Mouse (Mus musculus): ENCODE results near the gene H2-DMa. TPM values are rescaled to one million over a fixed set of nuclear protein-coding genes. Genes with fewer than 3 reads are reported as not detected.
A peak's percentile ranks its signal among the peaks of the same experiment; 100 is the strongest.

Gene H2-DMa
- polyA plus RNA-seq, 1 experiment: 10.5 TPM

DNA sequence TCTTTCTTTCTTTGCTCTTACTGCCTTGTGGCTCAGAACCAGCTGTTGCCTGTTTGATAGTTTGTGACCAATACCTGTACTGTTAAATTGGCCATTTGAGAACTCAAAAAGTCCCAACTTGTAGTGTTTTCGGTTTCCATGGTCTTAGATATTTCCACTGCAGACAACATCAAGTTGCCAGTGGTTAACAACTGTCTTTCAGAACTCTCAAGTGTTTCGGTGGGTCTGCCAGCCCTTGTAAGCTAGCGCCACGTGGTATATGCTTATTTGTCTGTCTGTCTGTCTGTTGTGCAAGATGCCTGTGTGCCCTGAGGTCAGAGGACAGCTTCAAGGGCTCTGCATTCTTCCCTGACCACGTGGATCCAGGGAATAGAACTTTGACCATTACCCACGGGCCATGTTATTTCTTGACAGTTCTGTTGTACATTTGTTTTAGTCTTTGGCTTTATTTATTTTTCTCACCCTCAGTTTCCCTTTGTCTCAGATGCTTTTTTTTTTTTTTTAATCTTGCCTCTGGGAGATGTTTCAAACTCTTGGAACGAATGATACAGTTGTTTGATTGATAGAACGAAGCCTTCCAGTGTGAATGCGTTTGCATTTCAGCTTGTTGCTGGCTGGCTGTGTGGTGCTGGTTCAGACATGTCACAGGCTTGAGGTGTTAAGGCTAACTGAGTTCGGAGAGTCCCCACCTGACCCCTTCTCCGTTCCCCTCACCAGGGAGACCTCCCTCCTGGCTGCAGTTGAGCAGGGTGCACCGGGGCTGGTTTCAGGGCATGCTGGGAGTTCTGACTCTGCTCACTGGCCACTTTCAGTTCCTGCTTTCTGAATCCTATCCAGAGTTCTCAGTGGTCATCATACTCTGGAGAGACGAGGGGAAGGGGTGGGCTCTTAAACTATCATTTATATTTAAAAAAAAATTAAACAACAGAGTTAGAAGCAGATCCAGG, 60.8 kb downstream of the H2-DMa start:
- H3K27ac ChIP-seq (replicated peaks; ENCODE audit: low read depth, low read length): no peak overlapping the region
- no peaks in the 10 kb centered on the region for H3K4me1 ChIP-seq (ENCODE audit: control insufficient read depth, insufficient read depth, insufficient read length, low read length)
- no peak overlapping the region for H3K4me3 ChIP-seq (ENCODE audit: insufficient read depth, low read depth, low read length)

DNA sequence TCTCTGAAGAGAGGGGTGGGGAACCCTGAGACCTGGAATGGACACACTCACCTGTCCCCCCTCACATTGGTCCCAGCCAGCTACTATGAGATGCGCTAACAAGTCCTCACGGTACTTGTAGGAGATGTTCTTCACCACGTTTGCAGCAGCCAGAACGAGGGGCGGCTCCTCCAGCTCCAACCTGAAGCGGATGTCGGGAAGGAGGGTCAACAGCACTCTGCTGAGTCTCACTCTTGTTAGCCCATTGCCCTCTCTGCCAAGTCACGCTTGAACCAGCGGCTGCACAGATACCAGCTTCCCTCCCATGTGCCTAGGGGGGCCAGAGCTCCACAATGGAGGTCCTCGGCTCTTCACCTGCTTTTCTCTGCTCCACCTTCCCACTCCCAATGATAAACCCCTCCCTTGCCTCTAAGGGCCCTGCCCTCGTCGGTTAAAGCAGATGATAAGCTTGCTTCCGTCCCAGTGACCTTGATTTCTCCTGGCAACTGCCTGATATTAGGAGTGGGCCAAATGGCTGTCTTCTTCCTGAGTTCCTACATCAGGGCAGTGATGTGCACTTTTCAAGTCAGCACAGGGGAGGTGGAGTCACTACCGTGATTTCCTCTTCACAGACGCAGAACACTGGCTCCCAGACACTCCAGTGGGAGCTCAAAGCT, 64.4 kb downstream of the H2-DMa start:
- Histone ChIP-seq H3K4me1 (ENCODE audit: control insufficient read depth, insufficient read depth, insufficient read length, low read length) (no peaks in the 10 kb centered on the region), H3K27ac (replicated peaks; ENCODE audit: low read depth, low read length) (no peak overlapping the region), H3K4me3 (ENCODE audit: insufficient read depth, low read depth, low read length) (no peak overlapping the region)

DNA sequence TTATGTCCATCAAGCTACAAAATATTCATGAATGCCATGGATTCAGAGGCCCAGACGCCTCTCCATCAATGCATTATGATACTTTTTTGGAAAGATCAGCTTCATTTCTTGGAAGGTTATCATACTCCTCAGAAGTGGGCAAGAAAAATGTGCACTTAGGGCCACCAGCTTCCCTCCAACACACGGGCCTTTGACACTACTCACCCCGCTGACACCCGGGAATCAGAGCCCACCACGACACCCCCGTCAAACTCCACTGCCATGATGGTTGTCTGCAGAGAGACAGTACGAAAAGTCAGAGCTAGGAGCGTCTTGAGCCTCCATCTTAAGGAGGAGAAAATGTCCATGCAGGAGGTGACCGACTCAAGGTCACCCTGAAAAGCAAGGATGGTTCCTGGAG, 66.2 kb downstream of the H2-DMa start:
- H3K4me3 ChIP-seq (ENCODE audit: insufficient read depth, low read depth, low read length): peak overlapping the region; percentile 78; the same call in 1 of the 2 replicates
- H3K4me1 ChIP-seq (ENCODE audit: control insufficient read depth, insufficient read depth, insufficient read length, low read length): peaks cover 5% of the 10 kb centered on the region; the same call in 1 of the 2 replicates
- no peak overlapping the region for H3K27ac ChIP-seq (replicated peaks; ENCODE audit: low read depth, low read length)

DNA sequence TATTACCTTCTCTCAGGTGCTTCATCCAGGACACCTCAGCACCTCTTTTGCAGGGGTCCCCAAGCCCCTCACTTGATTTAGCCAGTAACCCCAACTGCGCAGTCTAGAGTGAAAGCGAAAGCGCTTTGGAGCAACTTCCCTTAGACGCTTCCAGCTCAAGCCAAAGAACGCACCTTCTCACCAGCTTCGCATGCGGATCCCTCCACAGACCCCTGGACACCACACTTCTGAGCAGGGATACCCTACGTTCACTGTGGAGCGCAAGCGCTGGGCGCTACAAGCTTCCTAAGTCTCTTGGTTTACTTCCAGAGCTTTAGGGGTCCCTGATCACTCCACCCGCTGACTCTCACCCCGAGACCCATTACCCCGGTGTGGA, 67.5 kb downstream of the H2-DMa start:
- H3K4me1 ChIP-seq (ENCODE audit: control insufficient read depth, insufficient read depth, insufficient read length, low read length): peaks cover 5% of the 10 kb centered on the region; the same call in 1 of the 2 replicates
- peak overlapping the region; percentile 70 for H3K27ac ChIP-seq (replicated peaks; ENCODE audit: low read depth, low read length)
- H3K4me3 ChIP-seq (ENCODE audit: insufficient read depth, low read depth, low read length): peak overlapping the region; percentile 78

DNA sequence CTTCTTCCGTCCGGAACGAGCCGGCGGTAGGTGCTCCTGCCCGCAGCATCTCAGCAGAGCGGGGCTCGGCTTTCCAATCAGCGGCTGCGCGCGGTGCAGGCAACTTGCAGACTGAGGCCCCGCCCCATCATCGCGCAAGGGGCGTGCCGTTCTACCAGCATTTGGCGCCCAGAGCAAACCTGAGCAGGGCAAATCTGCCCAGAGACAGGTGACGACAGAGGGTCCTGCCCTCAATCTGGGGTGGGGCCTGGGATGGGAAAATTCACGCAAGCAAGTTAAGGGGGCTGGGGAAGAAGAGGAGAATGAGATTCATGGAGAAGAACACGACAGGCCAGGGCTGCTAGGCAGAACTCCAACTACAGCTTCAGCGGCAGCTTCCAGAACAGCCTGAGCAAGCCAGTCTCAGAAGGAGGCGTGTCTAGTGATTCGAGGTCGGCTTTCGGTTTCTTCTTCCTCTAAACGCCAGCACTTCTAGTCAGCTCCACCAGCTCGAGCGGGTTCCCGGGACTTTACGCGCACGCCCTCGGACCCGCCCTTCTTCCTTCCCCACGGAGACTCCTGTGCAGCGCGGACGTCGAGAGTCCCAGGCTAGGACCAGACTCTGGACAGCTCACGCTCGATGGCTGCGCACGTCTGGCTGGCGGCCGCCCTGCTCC, 68.0 kb downstream of the H2-DMa start, which contains the start of the genes Tap1 and Psmb9:
Gene Tap1, plus strand, starts transcription at position 293 of the 656 bp plus-strand sequence.
Gene Psmb9, minus strand, starts transcription at position 504 of the 656 bp plus-strand sequence.
- Histone ChIP-seq H3K27ac (replicated peaks; ENCODE audit: low read depth, low read length) (peak within 1 kb of the TSS; percentile 90), H3K4me3 (ENCODE audit: insufficient read depth, low read depth, low read length) (peak within 1 kb of the TSS; percentile 78), H3K4me1 (ENCODE audit: control insufficient read depth, insufficient read depth, insufficient read length, low read length) (peaks cover 5% of the 10 kb centered on the region; the same call in 1 of the 2 replicates)

DNA sequence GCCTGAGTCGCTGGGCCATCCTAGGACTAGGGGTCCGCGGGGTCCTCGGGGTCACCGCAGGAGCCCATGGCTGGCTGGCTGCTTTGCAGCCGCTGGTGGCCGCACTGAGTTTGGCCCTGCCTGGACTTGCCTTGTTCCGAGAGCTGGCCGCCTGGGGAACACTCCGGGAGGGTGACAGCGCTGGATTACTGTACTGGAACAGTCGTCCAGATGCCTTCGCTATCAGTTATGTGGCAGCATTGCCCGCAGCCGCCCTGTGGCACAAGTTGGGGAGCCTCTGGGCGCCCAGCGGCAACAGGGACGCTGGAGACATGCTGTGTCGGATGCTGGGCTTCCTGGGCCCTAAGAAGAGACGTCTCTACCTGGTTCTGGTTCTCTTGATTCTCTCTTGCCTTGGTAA, 68.7 kb downstream of the H2-DMa start:
- Histone ChIP-seq H3K27ac (replicated peaks; ENCODE audit: low read depth, low read length) (peak overlapping the region; percentile 90), H3K4me3 (ENCODE audit: insufficient read depth, low read depth, low read length) (peak overlapping the region; percentile 78), H3K4me1 (ENCODE audit: control insufficient read depth, insufficient read depth, insufficient read length, low read length) (peaks cover 5% of the 10 kb centered on the region; the same call in 1 of the 2 replicates)

Other genes with a start within 250 kb of the H2-DMa start
- not detected in 2 replicates for gene Gm7029, start 245.7 kb upstream of the H2-DMa start, polyA plus RNA-seq (2012; ENCODE audit: insufficient read depth, insufficient read length, missing spikeins)
- not detected in 2 replicates for gene Kifc1, start 228.9 kb upstream of the H2-DMa start, polyA plus RNA-seq (2012; ENCODE audit: insufficient read depth, insufficient read length, missing spikeins)
- not detected in 2 replicates for gene Platr17, start 214.4 kb upstream of the H2-DMa start, polyA plus RNA-seq (2012; ENCODE audit: insufficient read depth, insufficient read length, missing spikeins)
- 13.6 and 26.9 TPM in 2 replicates for gene Daxx, start 210.1 kb upstream of the H2-DMa start, polyA plus RNA-seq (2012; ENCODE audit: insufficient read depth, insufficient read length, missing spikeins)
- gene Tapbp, start 203.6 kb upstream of the H2-DMa start, polyA plus RNA-seq (2012; ENCODE audit: insufficient read depth, insufficient read length, missing spikeins): 75.7 and 99.3 TPM in 2 replicates
- 9.5 and 11.1 TPM in 2 replicates for gene Zbtb22, start 203.6 kb upstream of the H2-DMa start, polyA plus RNA-seq (2012; ENCODE audit: insufficient read depth, insufficient read length, missing spikeins)
- gene Rgl2, start 190.0 kb upstream of the H2-DMa start, polyA plus RNA-seq (2012; ENCODE audit: insufficient read depth, insufficient read length, missing spikeins): 16.4 and 20.2 TPM in 2 replicates
- gene Pfdn6, start 179.2 kb upstream of the H2-DMa start, polyA plus RNA-seq (2012; ENCODE audit: insufficient read depth, insufficient read length, missing spikeins): 83.2 and 131 TPM in 2 replicates
- gene Wdr46, start 178.9 kb upstream of the H2-DMa start, polyA plus RNA-seq (2012; ENCODE audit: insufficient read depth, insufficient read length, missing spikeins): 6.6 and 10.1 TPM in 2 replicates
- gene B3galt4, start 168.1 kb upstream of the H2-DMa start, polyA plus RNA-seq (2012; ENCODE audit: insufficient read depth, insufficient read length, missing spikeins): 2.2 and 2.4 TPM in 2 replicates
- gene Vps52, start 163.7 kb upstream of the H2-DMa start, polyA plus RNA-seq (2012; ENCODE audit: insufficient read depth, insufficient read length, missing spikeins): 23.9 and 29.3 TPM in 2 replicates
- 635 and 763 TPM in 2 replicates for gene Rps18, start 163.5 kb upstream of the H2-DMa start, polyA plus RNA-seq (2012; ENCODE audit: insufficient read depth, insufficient read length, missing spikeins)
- 394 and 673 TPM in 2 replicates for gene H2-K1, start 119.2 kb upstream of the H2-DMa start, polyA plus RNA-seq (2012; ENCODE audit: insufficient read depth, insufficient read length, missing spikeins)
- 10.2 and 10.3 TPM in 2 replicates for gene Ring1, start 94.9 kb upstream of the H2-DMa start, polyA plus RNA-seq (2012; ENCODE audit: insufficient read depth, insufficient read length, missing spikeins)
- 214 and 236 TPM in 2 replicates for gene H2-Ke6, start 91.5 kb upstream of the H2-DMa start, polyA plus RNA-seq (2012; ENCODE audit: insufficient read depth, insufficient read length, missing spikeins)
- gene Slc39a7, start 87.9 kb upstream of the H2-DMa start, polyA plus RNA-seq (2012; ENCODE audit: insufficient read depth, insufficient read length, missing spikeins): 40.0 and 44.7 TPM in 2 replicates
- 23.6 and 38.7 TPM in 2 replicates for gene Rxrb, start 87.7 kb upstream of the H2-DMa start, polyA plus RNA-seq (2012; ENCODE audit: insufficient read depth, insufficient read length, missing spikeins)
- gene Col11a2, start 80.1 kb upstream of the H2-DMa start, polyA plus RNA-seq (2012; ENCODE audit: insufficient read depth, insufficient read length, missing spikeins): 0.38 and 1.0 TPM in 2 replicates
- not detected in 2 replicates for gene H2-Oa, start 27.2 kb upstream of the H2-DMa start, polyA plus RNA-seq (2012; ENCODE audit: insufficient read depth, insufficient read length, missing spikeins)
- 82.7 and 86.3 TPM in 2 replicates for gene Brd2, start 3.1 kb downstream of the H2-DMa start, polyA plus RNA-seq (2012; ENCODE audit: insufficient read depth, insufficient read length, missing spikeins)
- gene H2-DMb2, start 23.8 kb downstream of the H2-DMa start, polyA plus RNA-seq (2012; ENCODE audit: insufficient read depth, insufficient read length, missing spikeins): not detected in 2 replicates
- 11.1 and 14.7 TPM in 2 replicates for gene H2-DMb1, start 33.5 kb downstream of the H2-DMa start, polyA plus RNA-seq (2012; ENCODE audit: insufficient read depth, insufficient read length, missing spikeins)
- gene Tap1, start 68.0 kb downstream of the H2-DMa start, polyA plus RNA-seq (2012; ENCODE audit: insufficient read depth, insufficient read length, missing spikeins): 5.5 and 6.9 TPM in 2 replicates
- gene Psmb9, start 68.2 kb downstream of the H2-DMa start, polyA plus RNA-seq (2012; ENCODE audit: insufficient read depth, insufficient read length, missing spikeins): 17.4 and 34.6 TPM in 2 replicates
- 20.2 and 21.9 TPM in 2 replicates for gene Psmb8, start 78.2 kb downstream of the H2-DMa start, polyA plus RNA-seq (2012; ENCODE audit: insufficient read depth, insufficient read length, missing spikeins)
- gene Tap2, start 84.0 kb downstream of the H2-DMa start, polyA plus RNA-seq (2012; ENCODE audit: insufficient read depth, insufficient read length, missing spikeins): 23.5 and 27.7 TPM in 2 replicates
- gene H2-Ob, start 119.4 kb downstream of the H2-DMa start, polyA plus RNA-seq (2012; ENCODE audit: insufficient read depth, insufficient read length, missing spikeins): 0.55 and 2.1 TPM in 2 replicates
- 71.7 and 90.6 TPM in 2 replicates for gene H2-Ab1, start 138.1 kb downstream of the H2-DMa start, polyA plus RNA-seq (2012; ENCODE audit: insufficient read depth, insufficient read length, missing spikeins)
- 181 and 183 TPM in 2 replicates for gene H2-Aa, start 168.3 kb downstream of the H2-DMa start, polyA plus RNA-seq (2012; ENCODE audit: insufficient read depth, insufficient read length, missing spikeins)
- gene H2-Eb1, start 186.3 kb downstream of the H2-DMa start, polyA plus RNA-seq (2012; ENCODE audit: insufficient read depth, insufficient read length, missing spikeins): 93.0 and 109 TPM in 2 replicates
- not detected in 2 replicates for gene H2-Eb2, start 206.1 kb downstream of the H2-DMa start, polyA plus RNA-seq (2012; ENCODE audit: insufficient read depth, insufficient read length, missing spikeins)
- 0.67 TPM in 1 of 2 replicates, not detected in the other for gene Btnl2, start 235.3 kb downstream of the H2-DMa start, polyA plus RNA-seq (2012; ENCODE audit: insufficient read depth, insufficient read length, missing spikeins)